Mouse (Mus musculus) thymus, adult 2 months (tissue): ENCODE data around the gene Agpat3. TPM values are rescaled to one million over a fixed set of nuclear protein-coding genes. Genes with fewer than 3 reads are reported as not detected.
A peak's percentile ranks its signal among the peaks of the same experiment; 100 is the strongest.

Source experiments
- DNase-seq: peaks from one replicate; pipeline ENCODE4 v3.0.0; 2021
- H3K27ac ChIP-seq: fragments of 200-500 bp; 2 replicates; pipeline ENCODE4 v1.5.1; 2012; ENCODE audit warnings: low read length, control low read depth; ENCODE audit not compliant: control insufficient read depth, insufficient read depth
- H3K27me3 ChIP-seq: fragments of 200-500 bp; 2 replicates; pipeline ENCODE4 v1.6.1; 2012; ENCODE audit warnings: mild to moderate bottlenecking, low read length, moderate library complexity, mixed read lengths; ENCODE audit not compliant: control insufficient read depth, insufficient read depth
- H3K36me3 ChIP-seq: fragments of 200-500 bp; 2 replicates; pipeline ENCODE4 v1.6.1; 2012; ENCODE audit warnings: mild to moderate bottlenecking, low read length, moderate library complexity; ENCODE audit not compliant: control insufficient read depth, insufficient read depth
- H3K4me1 ChIP-seq: fragments of 200-500 bp; replicated peaks from 2 replicates; pipeline ENCODE4 v1.6.1; 2012; ENCODE audit warnings: low read length; ENCODE audit not compliant: control insufficient read depth, insufficient read depth
- H3K4me3 ChIP-seq: fragments of 200-500 bp; 2 replicates; pipeline ENCODE4 v1.5.1; 2012; ENCODE audit warnings: mild to moderate bottlenecking, low read length, control low read depth, moderate library complexity; ENCODE audit not compliant: control insufficient read depth, insufficient read depth
- CTCF ChIP-seq: fragments of 200-500 bp; IDR thresholded peaks from 2 replicates; pipeline ENCODE4 v1.5.1; 2012; ENCODE audit warnings: mild to moderate bottlenecking, control low read depth, low read length, moderate library complexity, borderline replicate concordance; ENCODE audit not compliant: control insufficient read depth, poor library complexity, insufficient read depth; ENCODE audit errors: extremely low read depth
- POLR2A ChIP-seq: fragments of 200-500 bp; IDR thresholded peaks from 2 replicates; pipeline ENCODE4 v1.6.1; 2012; ENCODE audit warnings: mild to moderate bottlenecking, low read length, control low read depth, moderate library complexity; ENCODE audit not compliant: control insufficient read depth, poor library complexity, insufficient read depth; ENCODE audit errors: extremely low read depth
- WGBS: fragments of 180-500 bp; shearing (Covaris S2); methylation state at CpG from one replicate; pipeline ENCODE4 v1.1.7; 2018; 5-methylcytosine and 5-hydroxymethylcytosine counted together
- polyA plus RNA-seq: library from polyadenylated mRNA; depleted of rRNA; stranded (reverse); fragments of >200 nt; gene quantifications from 2 replicates; pipeline ENCODE4 v1.2.3, GENCODE M21; 2012

Agpat3 gene
- polyA plus RNA-seq, 1 experiment = 423 TPM

DNA sequence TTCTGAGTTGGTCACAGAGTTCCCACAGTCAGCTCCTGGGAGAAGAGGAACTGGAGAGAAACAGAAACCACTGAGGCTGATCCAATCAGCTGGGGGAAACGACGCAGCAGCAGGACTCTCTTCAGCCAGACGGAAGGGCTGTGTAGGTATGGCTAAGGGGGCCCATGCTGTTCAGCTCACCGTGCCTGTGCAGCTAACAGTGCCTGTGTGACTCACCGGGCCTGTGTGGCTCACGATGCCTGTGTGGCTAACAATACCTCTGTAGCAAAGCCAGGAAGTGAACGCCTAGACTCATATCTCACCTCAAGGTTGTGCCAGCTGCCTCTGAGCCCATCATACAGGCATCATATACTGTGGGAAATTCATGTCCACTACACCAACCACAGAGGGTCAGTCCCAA is 48.6 kb downstream of the Agpat3 start:
- DNase-seq = peak; percentile 18
- no peaks in the 10 kb centered on the region for H3K36me3 ChIP-seq
- H3K4me1 ChIP-seq = peaks cover 23% of the 10 kb centered on the region
- no peak overlapping the region for H3K4me3 ChIP-seq
- H3K27ac ChIP-seq = no peak overlapping the region
- no peak for TF ChIP-seq CTCF
- TF ChIP-seq POLR2A = no peak
- 21% methylated on average over 7 of the region's 7 CpGs for WGBS
- H3K27me3 ChIP-seq = no peaks in the 10 kb centered on the region

DNA sequence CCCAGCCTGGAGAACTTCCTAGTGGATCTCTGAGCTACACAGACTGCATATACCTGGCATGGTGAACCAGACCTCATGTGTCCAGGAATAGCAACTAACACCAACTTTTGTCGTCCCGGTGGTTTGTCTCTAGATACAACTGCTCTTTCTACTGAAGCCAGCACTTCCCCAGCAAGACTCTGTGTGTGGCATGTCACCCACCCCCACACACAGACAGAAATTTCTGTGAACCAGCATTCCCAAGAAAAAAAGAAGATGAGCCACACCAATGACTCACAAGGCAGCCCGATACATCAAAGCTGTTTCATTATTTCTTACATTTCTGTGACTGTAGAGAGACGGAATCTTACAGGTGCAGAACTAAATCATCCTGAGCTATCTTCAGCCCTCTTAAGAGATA is 52.2 kb downstream of the Agpat3 start:
- no peaks in the 10 kb centered on the region for H3K27me3 ChIP-seq
- H3K4me1 ChIP-seq = peaks cover 47% of the 10 kb centered on the region
- WGBS = 64% methylated on average over 4 of the region's 4 CpGs
- H3K36me3 ChIP-seq = no peaks in the 10 kb centered on the region
- no peak for DNase-seq
- H3K27ac ChIP-seq = no peak overlapping the region
- TF ChIP-seq POLR2A = no peak
- TF ChIP-seq CTCF = no peak
- no peak overlapping the region for H3K4me3 ChIP-seq

DNA sequence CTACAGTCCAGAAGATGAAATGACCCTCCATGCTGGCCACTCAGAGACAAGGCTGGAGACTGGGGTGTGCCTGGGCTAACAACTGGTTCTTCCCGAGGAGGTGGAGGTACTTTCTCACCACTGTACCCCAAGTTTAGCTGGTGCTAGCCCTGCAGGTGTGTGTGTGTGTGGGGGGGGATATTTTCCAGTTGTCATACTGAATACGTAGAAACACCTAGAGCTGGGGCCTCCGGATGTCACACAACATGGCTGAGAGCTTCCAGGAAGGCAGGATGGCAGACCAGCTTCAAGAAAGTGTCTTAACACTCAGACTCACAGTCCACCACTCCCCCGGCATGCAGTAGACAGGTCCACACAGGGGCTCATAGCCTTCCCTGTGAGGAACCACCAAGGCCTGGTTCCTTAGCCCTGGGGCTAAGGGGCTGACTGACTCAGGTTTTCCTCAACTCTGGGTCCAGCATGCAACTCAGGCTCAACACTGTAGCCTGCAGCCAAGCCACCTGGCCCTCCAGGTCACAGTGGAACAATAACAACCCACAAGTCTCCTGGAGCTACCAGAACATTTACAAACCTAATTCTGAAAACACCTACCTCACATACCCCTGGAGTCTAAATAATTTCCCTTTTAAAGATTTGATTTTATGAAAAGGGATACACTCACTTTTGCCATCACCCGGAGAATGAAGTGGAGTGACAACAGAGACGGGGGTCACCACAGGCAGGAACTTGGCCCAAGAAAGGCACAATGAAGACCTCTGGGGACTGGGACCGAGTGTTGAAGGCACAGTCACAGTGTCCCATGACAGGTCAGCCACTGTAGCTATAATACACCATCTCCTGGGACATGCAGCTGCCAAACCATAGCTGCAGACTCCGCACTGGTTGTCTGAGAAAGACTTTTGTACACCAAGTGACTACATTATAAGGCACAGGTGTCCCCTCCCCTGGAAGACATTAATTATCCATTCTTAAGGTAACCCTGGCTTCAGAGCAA is 53.3 kb downstream of the Agpat3 start:
- Histone ChIP-seq H3K36me3 (no peaks in the 10 kb centered on the region), H3K27ac (peak overlapping the region; percentile 97), H3K4me3 (peak overlapping the region; percentile 17; the same call in 1 of the 2 replicates), H3K27me3 (no peaks in the 10 kb centered on the region), H3K4me1 (peaks cover 58% of the 10 kb centered on the region)
- WGBS = 54% methylated on average over 8 of the region's 8 CpGs
- TF ChIP-seq CTCF = no peak
- no peak for TF ChIP-seq POLR2A
- peak; percentile 39 for DNase-seq

DNA sequence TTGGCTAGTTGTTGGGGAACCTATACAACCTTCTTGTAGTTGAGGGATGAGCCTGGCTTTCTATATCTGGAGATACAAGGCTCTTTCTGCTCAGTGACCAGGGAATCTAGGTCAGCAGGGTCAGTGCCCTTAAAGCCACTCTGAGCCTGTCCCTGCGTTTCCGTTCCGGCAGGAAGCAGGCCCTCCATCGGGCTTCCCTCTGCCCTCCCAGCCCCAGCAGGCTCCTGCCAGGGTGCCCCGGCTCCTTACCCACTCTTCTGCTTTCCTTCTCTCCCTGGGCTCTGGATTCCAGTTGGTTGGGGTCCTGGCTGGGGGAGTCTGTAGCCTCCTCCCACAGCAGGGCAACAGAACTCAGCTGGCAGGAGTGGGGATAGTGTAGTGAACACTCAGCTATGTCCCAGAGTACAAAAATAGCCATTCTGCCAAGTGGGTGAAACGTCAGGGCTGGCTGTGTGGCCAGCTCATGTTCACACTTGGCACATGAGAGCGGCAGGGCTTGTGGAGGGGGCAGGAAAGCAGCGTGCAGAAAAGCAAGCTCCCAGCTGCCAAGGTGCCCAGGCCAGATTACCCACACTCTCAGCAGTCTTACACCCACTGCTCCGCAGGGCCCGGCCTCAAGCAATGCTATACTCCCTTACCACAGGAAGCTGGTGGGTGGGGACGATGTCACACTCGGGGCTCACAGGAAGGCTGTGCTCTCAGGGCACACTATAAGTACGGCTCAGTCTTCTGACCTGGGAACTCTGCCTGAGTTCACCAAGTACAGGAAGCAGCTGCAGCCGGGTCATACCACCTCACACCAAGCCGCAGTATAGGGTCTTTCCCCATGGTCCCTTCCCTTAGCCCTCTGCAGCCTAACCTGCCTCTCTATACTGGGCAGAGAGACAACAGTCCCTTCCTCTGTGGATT is 54.5 kb downstream of the Agpat3 start:
- Histone ChIP-seq H3K4me3 (peak overlapping the region; percentile 52), H3K27ac (peak overlapping the region; percentile 97), H3K36me3 (no peaks in the 10 kb centered on the region), H3K4me1 (peaks cover 58% of the 10 kb centered on the region), H3K27me3 (no peaks in the 10 kb centered on the region)
- TF ChIP-seq POLR2A (peak; percentile 87), CTCF (peak; percentile 10; the same call in 1 of the 2 replicates)
- peak; percentile 91 for DNase-seq
- WGBS = 3% methylated on average over 15 of the region's 15 CpGs

DNA sequence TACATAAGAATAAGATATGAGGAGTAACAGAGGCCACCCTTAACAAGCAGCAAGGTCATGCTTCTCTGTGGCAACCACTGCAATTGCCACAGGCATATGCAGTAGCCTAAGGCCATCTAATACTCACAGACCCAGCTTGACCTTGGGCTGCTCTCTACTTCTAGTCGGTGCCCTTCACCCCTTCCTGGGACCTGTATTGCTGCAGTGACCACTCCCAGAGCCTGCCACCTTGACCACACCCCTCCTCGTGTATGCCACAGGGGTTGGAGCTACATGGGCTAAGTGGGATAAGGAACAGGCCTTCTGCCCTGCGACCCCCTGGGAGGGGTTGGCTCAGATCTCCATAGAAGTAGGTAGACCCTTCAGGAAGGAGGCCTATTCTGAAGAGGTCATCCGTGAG is 55.3 kb downstream of the Agpat3 start:
- Histone ChIP-seq H3K27me3 (no peaks in the 10 kb centered on the region), H3K27ac (peak overlapping the region; percentile 93), H3K36me3 (no peaks in the 10 kb centered on the region), H3K4me3 (peak overlapping the region; percentile 52), H3K4me1 (peaks cover 58% of the 10 kb centered on the region)
- peak; percentile 16 for DNase-seq
- 52% methylated on average over 4 of the region's 4 CpGs for WGBS
- TF ChIP-seq CTCF = no peak
- no peak for TF ChIP-seq POLR2A

DNA sequence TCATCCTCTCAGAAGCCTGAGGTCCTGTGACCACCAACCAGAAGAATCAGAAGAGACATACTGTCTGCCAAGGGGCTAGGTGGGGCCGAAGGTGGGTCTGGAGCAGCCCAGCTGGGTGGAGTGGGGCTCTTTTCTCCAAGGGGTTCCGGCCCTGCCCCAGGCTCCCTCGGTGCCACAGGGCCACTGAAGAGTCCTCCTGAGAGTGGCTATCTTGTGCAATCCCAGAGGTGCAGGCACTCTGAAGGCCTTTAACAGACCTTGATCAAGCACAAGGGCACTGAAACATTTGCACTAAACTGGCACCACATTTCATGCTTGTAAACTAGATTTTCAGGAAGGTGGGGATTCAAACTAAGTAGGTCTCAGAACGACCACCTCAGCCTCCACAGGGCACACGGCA is 55.9 kb downstream of the Agpat3 start:
- peaks cover 58% of the 10 kb centered on the region for H3K4me1 ChIP-seq
- H3K4me3 ChIP-seq = no peak overlapping the region
- no peak for TF ChIP-seq POLR2A
- no peak for TF ChIP-seq CTCF
- WGBS = 75% methylated on average over 5 of the region's 5 CpGs
- no peak for DNase-seq
- H3K27ac ChIP-seq = no peak overlapping the region
- H3K36me3 ChIP-seq = no peaks in the 10 kb centered on the region
- H3K27me3 ChIP-seq = no peaks in the 10 kb centered on the region
